Mouse (Mus musculus): Measurements from ENCODE around the gene Tenm4. TPM values are rescaled to one million over a fixed set of nuclear protein-coding genes. Genes with fewer than 3 reads are reported as not detected.

Gene Tenm4
- total and polyA plus RNA-seq, 3 experiments, result 0.03 to 0.26 (median 0.04) TPM

- Histone ChIP-seq H3K36me3 (replicated peaks in 1 of 2; ENCODE audit: control insufficient read depth in 1 of 2, insufficient read depth in 1 of 2, low read length in 1 of 2) (no peaks in the 10 kb centered on the region), H3K27ac (ENCODE audit: insufficient read depth, low read depth) (no peak overlapping the region), H3K9me3 (replicated peaks; ENCODE audit: low read length) (no peaks in the 10 kb centered on the region), H3K4me3 (replicated peaks in 1 of 3; ENCODE audit: low read depth in 2 of 3, low read length in 2 of 3, poor library complexity in 1 of 3) (no peak overlapping the region), H3K79me2 (replicated peaks; ENCODE audit: control insufficient read depth, extremely low read depth, insufficient read depth, poor library complexity, severe bottlenecking) (no peaks in the 10 kb centered on the region), H3K4me1 (ENCODE audit: control insufficient read depth in 1 of 2, insufficient read depth in 2 of 2) (peaks cover 2 to 25% of the 10 kb centered on the region in 2 experiments; a peak in 2 of 4 replicates), H3K27me3 (replicated peaks) (no peaks in the 10 kb centered on the region), H3K9ac (ENCODE audit: insufficient read depth, low read depth) (no peak overlapping the region), H3K4me2 (ENCODE audit: insufficient read depth, low read depth, poor library complexity, severe bottlenecking) (0 out of 2 replicates have a peak overlapping the region, but pooled peaks have one; percentile 21)
- DNase-seq (ENCODE audit: extremely low read depth), result no peak
- dilution Hi-C loops (cut with MboI; ENCODE audit: extremely low pct_ligation_motif_present, extremely low pct_unique_long_range_greater_than_20kb, low sequenced_read_pairs), result no loop called here
- TF ChIP-seq E2F4 (IDR thresholded peaks at IDR 0.05; ENCODE audit: insufficient replicate concordance, low read depth, low read length) (no peak), PAX5 (IDR thresholded peaks at IDR 0.05; ENCODE audit: low read length) (no peak)
- in situ Hi-C loops (cut with MboI; ENCODE audit: low pct_ligation_motif_present, low pct_unique_long_range_greater_than_20kb, low sequenced_read_pairs), result no loop called here
These were observed 285.6 kb downstream of the Tenm4 start for GRCm38 (mm10) chr7:96456618-96457017.

- dilution Hi-C loops (cut with MboI; ENCODE audit: extremely low pct_ligation_motif_present, extremely low pct_unique_long_range_greater_than_20kb, low sequenced_read_pairs) (no loop called here), in situ Hi-C loops (cut with MboI; ENCODE audit: low pct_ligation_motif_present, low pct_unique_long_range_greater_than_20kb, low sequenced_read_pairs) (no loop called here)
- no peaks in the 10 kb centered on the region for H3K36me3 ChIP-seq (replicated peaks in 1 of 2; ENCODE audit: control insufficient read depth in 1 of 2, insufficient read depth in 1 of 2, low read length in 1 of 2)
- H3K4me1 ChIP-seq (ENCODE audit: control insufficient read depth in 1 of 2, insufficient read depth in 2 of 2), result peaks cover 0 to 12% of the 10 kb centered on the region in 2 experiments; a peak in 1 of 4 replicates
- no peaks in the 10 kb centered on the region for H3K27me3 ChIP-seq (replicated peaks)
- H3K27ac ChIP-seq (ENCODE audit: insufficient read depth, low read depth), result no peak overlapping the region
- no peaks in the 10 kb centered on the region for H3K79me2 ChIP-seq (replicated peaks; ENCODE audit: control insufficient read depth, extremely low read depth, insufficient read depth, poor library complexity, severe bottlenecking)
- TF ChIP-seq EP300 (IDR thresholded peaks at IDR 0.05; ENCODE audit: low read length) (no peak), ETS1 (conservative IDR thresholded peaks at IDR 0.05; ENCODE audit: low read depth, low read length) (no peak), RAD21 (IDR thresholded peaks at IDR 0.05; ENCODE audit: low read depth, low read length) (no peak), MAFK (IDR thresholded peaks at IDR 0.05; ENCODE audit: insufficient replicate concordance, low read length) (no peak), JUN (IDR thresholded peaks at IDR 0.05; ENCODE audit: insufficient read depth, low read depth, low read length) (no peak), JUND (conservative IDR thresholded peaks at IDR 0.05; ENCODE audit: low read depth, low read length) (no peak), KAT2A (IDR thresholded peaks at IDR 0.05; ENCODE audit: insufficient replicate concordance, low read length) (no peak), ZKSCAN1 (IDR thresholded peaks at IDR 0.05; ENCODE audit: borderline replicate concordance, low read depth, low read length) (no peak), ELF1 (IDR thresholded peaks at IDR 0.05; ENCODE audit: low read depth, low read length) (no peak), RCOR1 (conservative IDR thresholded peaks at IDR 0.05; ENCODE audit: low read depth, low read length) (no peak), ZC3H11A (IDR thresholded peaks at IDR 0.05; ENCODE audit: low read depth, low read length) (no peak), MAZ (IDR thresholded peaks at IDR 0.05; ENCODE audit: low read depth, low read length) (no peak), SIN3A (IDR thresholded peaks at IDR 0.05; ENCODE audit: low read length) (no peak), NELFE (IDR thresholded peaks at IDR 0.05; ENCODE audit: low read depth, low read length) (no peak), POLR2AphosphoS2 (IDR thresholded peaks at IDR 0.05; ENCODE audit: low read depth, low read length) (no peak), MEF2A (IDR thresholded peaks at IDR 0.05; ENCODE audit: borderline replicate concordance, low read depth, low read length) (no peak)
- H3K4me2 ChIP-seq (ENCODE audit: insufficient read depth, low read depth, poor library complexity, severe bottlenecking), result no peak overlapping the region
- no peak overlapping the region for H3K9ac ChIP-seq (ENCODE audit: insufficient read depth, low read depth)
- H3K4me3 ChIP-seq (replicated peaks in 1 of 3; ENCODE audit: low read depth in 2 of 3, low read length in 2 of 3, poor library complexity in 1 of 3), result no peak overlapping the region
- no peak for DNase-seq (ENCODE audit: extremely low read depth)
- H3K9me3 ChIP-seq (replicated peaks; ENCODE audit: low read length), result no peaks in the 10 kb centered on the region
These were observed 286.8 kb downstream of the Tenm4 start for GRCm38 (mm10) chr7:96457891-96458290.

Data from CH12.LX (cell line).